Mouse (Mus musculus) midbrain, embryonic 15.5 days (tissue): ENCODE data around the gene Bpifb4. TPM values are rescaled to one million over a fixed set of nuclear protein-coding genes. Genes with fewer than 3 reads are reported as not detected.

ENCODE experiments used
- ATAC-seq: fragments of 200-750 bp; cut with Nextera tagmentation; replicated peaks from 2 replicates; pipeline ENCODE4 v1.8.0; 2017; ENCODE audit warnings: moderate TSS enrichment
- H3K27ac ChIP-seq: fragments of 300-500 bp; sonication (generic); 2 replicates; pipeline ENCODE4 v1.5.1; 2015; ENCODE audit warnings: mild to moderate bottlenecking, inconsistent platforms
- H3K27me3 ChIP-seq: fragments of 300-500 bp; sonication (generic); replicated peaks from 2 replicates; pipeline ENCODE4 v1.6.1; 2015; ENCODE audit warnings: inconsistent platforms
- H3K36me3 ChIP-seq: fragments of 300-500 bp; sonication (generic); replicated peaks from 2 replicates; pipeline ENCODE4 v1.6.1; 2015; ENCODE audit warnings: inconsistent platforms
- H3K4me1 ChIP-seq: fragments of 300-500 bp; sonication (generic); 2 replicates; pipeline ENCODE4 v1.6.1; 2015; ENCODE audit warnings: inconsistent platforms
- H3K4me2 ChIP-seq: fragments of 300-500 bp; sonication (generic); 2 replicates; pipeline ENCODE4 v1.6.1; 2015; ENCODE audit warnings: inconsistent platforms, mild to moderate bottlenecking, moderate library complexity
- H3K4me3 ChIP-seq: fragments of 300-500 bp; sonication (generic); 2 replicates; pipeline ENCODE4 v1.5.1; 2015; ENCODE audit warnings: mild to moderate bottlenecking, inconsistent platforms
- H3K9ac ChIP-seq: fragments of 300-500 bp; sonication (generic); 2 replicates; pipeline ENCODE4 v1.6.1; 2015; ENCODE audit warnings: mild to moderate bottlenecking, inconsistent platforms
- H3K9me3 ChIP-seq: fragments of 300-500 bp; sonication (generic); 2 replicates; pipeline ENCODE4 v1.6.1; 2016; ENCODE audit warnings: inconsistent platforms
- WGBS: fragments of 180-500 bp; shearing (Covaris S2); methylation state at CpG from one replicate; pipeline ENCODE4 v1.1.7; 2015; ENCODE audit warnings: mixed read lengths; 5-methylcytosine and 5-hydroxymethylcytosine counted together
- polyA plus RNA-seq: library from polyadenylated mRNA; unstranded; fragments of >200 nt; fragmentation: Nextera tagmentation; extraction: Ambion mirVana; gene quantifications from 2 replicates; pipeline ENCODE4 v1.2.1, GENCODE M21; 2015

The Bpifb4 gene
- polyA plus RNA-seq: not detected in 2 replicates

DNA sequence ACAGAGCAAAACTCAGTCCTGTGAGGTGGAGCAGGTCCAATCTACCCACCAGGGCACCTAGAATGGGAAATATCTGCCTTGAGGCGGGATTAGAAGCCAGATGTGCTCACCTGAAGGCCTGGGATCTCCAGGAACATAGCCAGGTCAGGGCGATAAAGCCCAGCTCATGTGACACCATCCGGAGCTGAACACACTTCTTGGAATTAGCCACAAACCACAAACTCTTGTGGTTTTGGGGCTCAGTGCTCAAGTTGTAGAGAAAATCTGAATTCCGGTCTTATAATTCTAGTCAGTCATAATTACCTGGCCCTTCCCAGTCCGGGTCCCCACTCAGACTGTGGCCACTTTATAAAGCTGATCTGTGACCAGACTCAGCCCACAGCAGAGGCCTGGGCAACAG is at the start of gene Bpifb4:
Bpifb4 (plus strand) TSS at position 370 of the 400 bp plus-strand sequence.
- Histone ChIP-seq H3K9me3 (no peaks in the 10 kb centered on the region), H3K9ac (no peak within 1 kb of the TSS), H3K4me3 (no peak within 1 kb of the TSS), H3K27me3 (no peaks in the 10 kb centered on the region), H3K36me3 (no peaks in the 10 kb centered on the region), H3K27ac (no peak within 1 kb of the TSS), H3K4me2 (no peak within 1 kb of the TSS), H3K4me1 (no peaks in the 10 kb centered on the region)
- ATAC-seq: no peak
- 86% methylated on average over 5 of the region's 5 CpGs for WGBS

DNA sequence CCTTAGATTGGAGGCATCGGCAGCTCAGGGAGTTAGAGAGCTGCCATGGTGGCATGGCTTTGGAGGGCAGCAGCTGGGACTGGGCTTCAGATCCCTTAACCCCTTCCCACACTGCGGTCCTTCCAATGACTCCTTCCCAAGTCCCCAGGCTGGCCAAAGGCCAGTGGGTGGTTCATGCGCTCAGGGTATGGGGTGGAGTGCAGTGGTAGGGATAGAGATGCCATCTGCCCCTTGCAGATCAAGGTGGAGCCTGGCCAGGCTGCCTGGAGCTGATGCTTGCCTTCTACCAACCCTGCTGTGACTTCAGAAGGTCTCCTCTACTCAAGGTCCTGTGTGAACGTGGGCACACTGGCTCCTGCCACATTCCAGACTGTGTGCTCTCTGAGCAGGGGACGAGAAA is 38.9 kb upstream of the Bpifb4 start:
- 87% methylated on average over 5 of the region's 5 CpGs for WGBS
- ATAC-seq: no peak
- no peaks in the 10 kb centered on the region for H3K4me1 ChIP-seq
- H3K9me3 ChIP-seq: no peaks in the 10 kb centered on the region
- H3K27me3 ChIP-seq: no peaks in the 10 kb centered on the region
- H3K27ac ChIP-seq: no peak overlapping the region
- H3K36me3 ChIP-seq: no peaks in the 10 kb centered on the region
- H3K4me2 ChIP-seq: no peak overlapping the region
- H3K4me3 ChIP-seq: no peak overlapping the region
- no peak overlapping the region for H3K9ac ChIP-seq

DNA sequence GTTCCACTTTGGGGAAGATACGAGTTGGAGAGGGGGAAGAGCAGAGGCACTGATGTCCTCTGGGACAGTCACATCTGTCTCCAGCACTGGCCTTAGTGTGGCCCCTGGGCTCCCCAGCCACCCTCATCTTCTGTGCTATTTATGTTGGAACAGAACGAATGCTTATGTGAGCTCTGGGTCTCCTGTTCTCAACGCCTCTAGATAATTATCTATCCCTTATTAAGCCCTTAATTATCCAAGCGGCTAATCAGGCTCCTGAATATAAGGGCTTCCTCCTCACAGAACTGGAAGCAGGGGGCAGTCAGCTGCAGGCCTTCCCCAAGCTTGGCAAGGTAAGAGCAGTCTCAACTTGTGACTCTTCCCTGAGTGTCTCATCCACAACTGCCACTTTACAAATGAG is 37.9 kb upstream of the Bpifb4 start, which contains the start of gene Bpifb6:
Bpifb6 (plus strand) TSS at position 301 of the 400 bp plus-strand sequence.
- 75% methylated on average over 4 of the region's 4 CpGs for WGBS
- H3K9me3 ChIP-seq: no peaks in the 10 kb centered on the region
- no peak within 1 kb of the TSS for H3K4me2 ChIP-seq
- no peak within 1 kb of the TSS for H3K4me3 ChIP-seq
- H3K4me1 ChIP-seq: no peaks in the 10 kb centered on the region
- no peak for ATAC-seq
- H3K27ac ChIP-seq: no peak within 1 kb of the TSS
- no peaks in the 10 kb centered on the region for H3K27me3 ChIP-seq
- no peaks in the 10 kb centered on the region for H3K36me3 ChIP-seq
- H3K9ac ChIP-seq: no peak within 1 kb of the TSS

DNA sequence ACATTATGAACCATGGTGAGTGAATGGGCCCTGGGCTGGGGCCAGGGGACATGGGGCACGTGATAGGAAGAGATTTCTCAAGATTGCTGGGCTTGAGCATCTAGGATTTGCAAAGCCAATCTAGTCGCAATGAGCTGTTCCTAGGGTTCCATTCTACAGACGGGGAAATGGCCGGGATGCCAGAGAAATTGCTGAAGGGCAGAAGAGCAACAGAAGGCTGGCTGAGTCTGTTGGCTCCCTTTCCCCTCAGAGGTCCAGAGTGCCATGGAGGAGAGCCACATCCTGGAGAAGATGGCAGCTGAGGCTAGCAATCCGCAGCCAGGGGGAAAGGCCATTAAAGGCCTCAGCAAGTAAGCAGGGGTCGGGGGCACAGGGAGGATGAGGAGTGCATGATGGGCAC is 35.3 kb upstream of the Bpifb4 start:
- no peaks in the 10 kb centered on the region for H3K4me1 ChIP-seq
- 80% methylated on average over 6 of the region's 6 CpGs for WGBS
- no peaks in the 10 kb centered on the region for H3K9me3 ChIP-seq
- H3K4me2 ChIP-seq: no peak overlapping the region
- H3K27me3 ChIP-seq: no peaks in the 10 kb centered on the region
- no peak overlapping the region for H3K9ac ChIP-seq
- ATAC-seq: no peak
- no peaks in the 10 kb centered on the region for H3K36me3 ChIP-seq
- H3K27ac ChIP-seq: no peak overlapping the region
- H3K4me3 ChIP-seq: no peak overlapping the region

DNA sequence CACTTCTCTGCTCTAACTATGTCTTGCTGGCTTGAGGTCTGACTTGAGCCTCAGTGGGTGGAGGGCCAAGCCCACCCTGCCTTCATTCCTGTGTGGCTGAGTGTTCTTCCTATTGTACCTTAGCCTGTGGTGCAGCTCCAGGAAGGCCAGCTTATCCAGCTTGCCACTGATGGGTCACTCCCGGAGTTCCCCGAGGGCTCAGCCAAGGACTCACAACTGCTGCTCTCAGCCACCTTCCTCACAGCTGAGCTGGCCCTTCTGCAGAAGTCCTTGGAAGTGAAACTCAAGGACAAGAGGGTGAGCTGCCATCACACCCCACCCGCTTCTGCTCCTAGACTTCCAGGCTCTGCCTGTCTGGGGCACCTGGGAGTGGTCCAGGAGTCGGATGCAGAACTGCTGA is 31.4 kb upstream of the Bpifb4 start:
- no peak overlapping the region for H3K4me2 ChIP-seq
- no peak overlapping the region for H3K4me3 ChIP-seq
- no peaks in the 10 kb centered on the region for H3K9me3 ChIP-seq
- H3K27me3 ChIP-seq: no peaks in the 10 kb centered on the region
- WGBS: 95% methylated on average over 4 of the region's 4 CpGs
- no peaks in the 10 kb centered on the region for H3K36me3 ChIP-seq
- no peaks in the 10 kb centered on the region for H3K4me1 ChIP-seq
- H3K9ac ChIP-seq: no peak overlapping the region
- ATAC-seq: no peak
- H3K27ac ChIP-seq: no peak overlapping the region

DNA sequence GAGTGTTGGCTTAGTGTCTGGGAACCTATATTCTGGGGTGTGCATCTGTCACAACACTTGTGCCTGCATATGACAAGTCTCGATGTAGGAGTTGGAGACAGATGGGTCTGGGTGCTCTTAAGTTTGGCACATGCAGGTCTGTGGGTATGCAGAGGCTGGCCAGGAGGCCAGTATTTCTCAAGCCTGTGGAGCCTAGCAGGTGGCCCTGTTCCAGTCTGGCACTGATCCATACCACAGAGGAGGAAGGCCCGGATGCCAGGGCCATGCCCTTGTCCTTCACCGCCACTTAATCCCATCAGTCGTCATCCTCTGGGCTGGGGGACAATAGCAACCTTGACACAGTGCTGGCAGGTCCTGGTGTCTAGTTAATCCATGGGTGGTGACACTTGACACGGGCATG is 23.9 kb upstream of the Bpifb4 start:
- ATAC-seq: no peak

DNA sequence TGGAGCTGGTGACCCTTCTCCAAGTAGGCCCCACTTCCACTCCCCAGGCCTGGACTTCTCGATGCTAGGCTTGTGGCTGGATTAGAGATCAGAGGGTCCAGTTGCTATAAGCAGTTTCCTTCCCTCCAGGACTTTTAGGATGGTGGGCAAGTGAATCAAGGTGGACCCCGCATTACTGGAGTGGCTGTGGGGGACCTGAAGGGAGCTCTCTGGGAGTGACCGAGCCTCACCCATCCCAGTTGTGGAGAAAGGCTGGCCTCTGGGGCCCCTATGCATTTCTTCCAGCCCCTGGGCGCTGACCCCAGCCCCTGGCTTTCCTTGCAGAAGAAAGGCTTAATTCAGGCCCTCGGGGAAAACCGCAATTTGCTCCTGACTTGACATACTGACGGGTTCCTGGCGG is 20.1 kb upstream of the Bpifb4 start, which contains the start of gene Bpifb3:
Bpifb3 (plus strand) TSS at position 301 of the 400 bp plus-strand sequence.
- H3K27me3 ChIP-seq: no peaks in the 10 kb centered on the region
- no peak within 1 kb of the TSS for H3K9ac ChIP-seq
- WGBS: 66% methylated on average over 8 of the region's 8 CpGs

More for the DNA sequence above, 23.9 kb upstream of the Bpifb4 start:
- no peak overlapping the region for H3K9ac ChIP-seq
- 39% methylated on average over 5 of the region's 5 CpGs for WGBS
- no peaks in the 10 kb centered on the region for H3K27me3 ChIP-seq
- no peak overlapping the region for H3K4me2 ChIP-seq
- no peak overlapping the region for H3K4me3 ChIP-seq
- no peaks in the 10 kb centered on the region for H3K4me1 ChIP-seq
- no peaks in the 10 kb centered on the region for H3K36me3 ChIP-seq
- no peak overlapping the region for H3K27ac ChIP-seq
- no peaks in the 10 kb centered on the region for H3K9me3 ChIP-seq

DNA sequence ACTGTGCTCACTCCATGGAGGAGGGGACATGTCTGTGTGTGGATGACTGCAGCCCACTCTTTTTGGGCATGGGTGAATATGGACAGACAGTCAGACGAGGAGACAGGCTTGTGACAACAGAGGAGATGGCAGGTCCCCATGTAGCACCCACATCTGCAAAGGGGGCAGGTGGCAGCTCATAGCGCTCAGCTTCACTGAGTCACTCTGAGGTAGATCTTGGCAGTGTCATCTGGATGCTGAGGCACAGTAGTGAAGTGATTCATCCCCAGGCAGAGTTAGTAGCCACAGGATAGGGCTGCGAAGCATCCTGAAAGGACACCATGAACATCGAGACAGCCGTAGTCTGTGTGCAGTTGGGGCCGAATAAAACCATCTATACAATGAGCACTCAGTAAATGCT is 16.8 kb upstream of the Bpifb4 start:
- H3K4me1 ChIP-seq: no peaks in the 10 kb centered on the region

More for the DNA sequence above, 20.1 kb upstream of the Bpifb4 start, which contains the start of gene Bpifb3:
- no peak for ATAC-seq
- Histone ChIP-seq H3K9me3 (no peaks in the 10 kb centered on the region), H3K27ac (no peak within 1 kb of the TSS), H3K36me3 (no peaks in the 10 kb centered on the region), H3K4me1 (no peaks in the 10 kb centered on the region), H3K4me3 (no peak within 1 kb of the TSS), H3K4me2 (no peak within 1 kb of the TSS)

DNA sequence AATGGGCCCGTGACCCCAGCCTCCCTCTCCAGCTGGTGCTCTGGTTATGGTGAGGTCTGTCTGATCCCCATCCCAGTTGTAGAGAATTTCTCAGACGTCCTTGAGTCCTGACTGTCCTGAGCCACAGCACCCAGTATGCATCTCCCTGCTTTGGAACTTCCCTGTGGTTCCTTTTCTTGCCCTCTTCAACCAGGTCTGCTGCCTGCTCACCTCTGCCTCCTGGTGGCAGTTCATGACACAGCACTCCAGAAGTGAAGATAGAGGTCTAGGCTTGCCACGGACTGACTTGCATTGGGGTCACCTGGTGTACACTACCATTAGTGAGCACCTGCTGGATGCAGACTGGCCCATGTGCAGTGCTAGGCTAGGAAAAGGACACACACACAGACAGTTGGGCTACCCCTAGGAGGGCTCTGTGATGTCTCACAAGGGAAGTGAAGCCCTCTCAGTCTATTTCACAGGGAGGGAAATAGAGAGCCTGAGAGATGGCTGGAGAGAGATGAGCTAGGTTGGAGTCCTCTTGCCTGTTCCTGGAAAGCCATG is 8.1 kb upstream of the Bpifb4 start:
- peaks cover 6% of the 10 kb centered on the region for H3K4me1 ChIP-seq
- no peak for ATAC-seq
- H3K9ac ChIP-seq: no peak overlapping the region
- WGBS: 43% methylated on average over 3 of the region's 3 CpGs
- H3K4me2 ChIP-seq: no peak overlapping the region
- no peaks in the 10 kb centered on the region for H3K9me3 ChIP-seq
- H3K27ac ChIP-seq: no peak overlapping the region
- no peaks in the 10 kb centered on the region for H3K27me3 ChIP-seq
- H3K4me3 ChIP-seq: no peak overlapping the region
- no peaks in the 10 kb centered on the region for H3K36me3 ChIP-seq

More for the DNA sequence above, 16.8 kb upstream of the Bpifb4 start:
- no peaks in the 10 kb centered on the region for H3K36me3 ChIP-seq
- no peak overlapping the region for H3K4me2 ChIP-seq
- no peak overlapping the region for H3K27ac ChIP-seq
- ATAC-seq: no peak
- 88% methylated on average over 6 of the region's 6 CpGs for WGBS
- H3K9me3 ChIP-seq: no peaks in the 10 kb centered on the region
- no peak overlapping the region for H3K4me3 ChIP-seq
- no peaks in the 10 kb centered on the region for H3K27me3 ChIP-seq
- H3K9ac ChIP-seq: no peak overlapping the region

DNA sequence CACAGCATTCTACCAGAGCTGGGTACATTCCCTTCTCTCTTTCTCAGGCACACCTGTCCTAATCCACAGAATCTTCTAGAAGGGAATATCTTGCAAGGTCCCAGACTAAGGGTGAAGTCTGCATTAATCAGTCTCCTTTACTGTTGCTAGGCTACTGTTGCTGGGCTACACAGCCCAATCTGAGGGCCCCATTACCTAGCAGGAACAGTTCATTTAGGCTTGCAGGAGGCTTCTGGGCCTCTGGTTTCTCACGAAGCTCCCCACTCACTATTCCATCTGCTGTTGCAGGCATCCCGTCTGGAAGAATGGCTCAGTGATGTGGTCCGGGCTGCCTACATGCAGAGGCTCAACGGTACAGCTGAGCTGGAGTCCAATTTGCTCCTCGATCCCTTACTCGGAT is 6.9 kb upstream of the Bpifb4 start:
- peak; percentile 70; the same call in 1 of the 2 replicates for ATAC-seq
- Histone ChIP-seq H3K36me3 (no peaks in the 10 kb centered on the region), H3K27me3 (no peaks in the 10 kb centered on the region), H3K9ac (no peak overlapping the region), H3K4me2 (no peak overlapping the region), H3K4me1 (peaks cover 6% of the 10 kb centered on the region), H3K4me3 (no peak overlapping the region), H3K9me3 (no peaks in the 10 kb centered on the region), H3K27ac (no peak overlapping the region; the same call in 1 of the 2 replicates)
- WGBS: 47% methylated on average over 6 of the region's 6 CpGs

DNA sequence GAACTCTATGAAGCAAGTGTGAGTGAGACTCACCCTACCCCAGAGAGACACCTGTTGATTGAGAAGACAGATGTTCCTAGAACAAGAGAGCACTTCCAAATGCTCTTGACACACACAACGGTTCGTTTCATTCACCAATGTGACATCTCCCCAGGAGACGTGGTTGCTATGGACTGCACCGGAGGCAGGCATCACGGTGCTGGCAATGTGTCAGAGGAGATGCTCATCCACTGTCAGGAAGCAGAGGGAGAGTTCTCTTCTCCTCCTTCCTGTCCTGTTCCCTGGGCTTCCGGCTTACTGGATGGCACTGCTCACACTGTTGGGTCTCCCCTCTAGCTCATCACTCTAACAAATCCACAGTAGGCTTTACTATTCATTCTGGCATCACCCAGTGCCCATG is 4.7 kb upstream of the Bpifb4 start:
- Histone ChIP-seq H3K36me3 (no peaks in the 10 kb centered on the region), H3K27me3 (no peaks in the 10 kb centered on the region), H3K9me3 (no peaks in the 10 kb centered on the region), H3K27ac (no peak overlapping the region), H3K9ac (no peak overlapping the region), H3K4me1 (peaks cover 6% of the 10 kb centered on the region), H3K4me3 (no peak overlapping the region), H3K4me2 (no peak overlapping the region)
- 66% methylated on average over 6 of the region's 6 CpGs for WGBS
- ATAC-seq: no peak

DNA sequence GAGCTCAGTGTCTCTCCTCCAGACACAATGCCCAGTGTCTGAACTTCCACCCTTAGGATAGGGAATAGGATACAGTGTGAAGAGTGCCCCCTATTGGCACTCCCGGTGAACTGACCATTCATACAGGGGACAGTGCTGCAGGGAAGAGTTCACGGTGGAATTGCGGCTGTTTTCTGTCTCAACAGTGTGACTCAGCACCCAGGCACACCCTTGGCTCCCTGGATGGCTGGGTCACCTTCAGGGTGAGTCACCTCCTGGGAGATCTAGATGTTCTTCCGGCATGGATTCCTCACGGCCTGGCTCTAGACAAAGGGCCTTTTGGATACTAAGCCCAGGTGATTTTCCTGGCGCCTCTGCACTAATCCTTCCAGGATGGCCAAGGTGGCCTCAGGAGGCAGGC is 2.7 kb upstream of the Bpifb4 start:
- Histone ChIP-seq H3K4me2 (no peak overlapping the region), H3K4me3 (no peak overlapping the region), H3K36me3 (no peaks in the 10 kb centered on the region), H3K9me3 (no peaks in the 10 kb centered on the region), H3K27ac (no peak overlapping the region), H3K4me1 (peaks cover 6% of the 10 kb centered on the region), H3K27me3 (no peaks in the 10 kb centered on the region), H3K9ac (no peak overlapping the region)
- no peak for ATAC-seq
- 91% methylated on average over 6 of the region's 6 CpGs for WGBS

DNA sequence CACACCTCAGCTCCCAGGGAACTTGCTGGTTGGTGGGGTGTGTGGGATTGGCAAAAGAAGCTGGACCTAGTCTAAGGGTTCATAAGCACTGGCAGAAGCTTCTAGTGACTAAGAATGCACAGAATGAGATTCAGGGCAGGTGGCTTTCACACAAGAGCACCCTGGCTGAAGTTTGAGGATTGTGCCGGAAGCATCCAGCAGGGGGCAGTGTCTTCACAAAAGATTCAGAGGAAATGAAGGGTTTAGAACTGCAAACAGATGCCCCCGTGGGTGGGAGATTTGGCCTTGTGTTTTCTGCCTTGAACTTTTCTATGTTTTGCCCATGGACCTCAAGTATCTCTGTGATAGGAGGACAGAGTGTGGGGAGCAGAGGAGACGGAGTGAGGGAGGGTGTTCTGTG is 5.5 kb downstream of the Bpifb4 start:
- no peak overlapping the region for H3K9ac ChIP-seq
- 35% methylated on average over 3 of the region's 3 CpGs for WGBS
- no peak overlapping the region for H3K27ac ChIP-seq
- H3K4me2 ChIP-seq: no peak overlapping the region
- no peaks in the 10 kb centered on the region for H3K27me3 ChIP-seq
- H3K9me3 ChIP-seq: no peaks in the 10 kb centered on the region
- no peaks in the 10 kb centered on the region for H3K4me1 ChIP-seq
- no peak for ATAC-seq
- no peak overlapping the region for H3K4me3 ChIP-seq
- no peaks in the 10 kb centered on the region for H3K36me3 ChIP-seq
